Mouse (Mus musculus): Measurements from ENCODE around the gene Ecpas.

GRCm38 (mm10) chr4:58952630-58953029 is 40.1 kb upstream of the Ecpas start:
- peak; percentile 10; the same call in 1 of the 2 replicates for TF ChIP-seq CTCF (IDR thresholded peaks at IDR 0.05; ENCODE audit: extremely low read depth, insufficient read length, insufficient replicate concordance, low read depth, low read length)
- no peak for TF ChIP-seq POLR2A (IDR thresholded peaks at IDR 0.05; ENCODE audit: low read depth, low read length)

All from small intestine, adult 2 months (tissue).